Mouse (Mus musculus) liver, embryonic 12.5 days (tissue): Measurements from ENCODE around the gene Rgs16. TPM values are rescaled to one million over a fixed set of nuclear protein-coding genes. Genes with fewer than 3 reads are reported as not detected.

Experiments
- polyA plus RNA-seq: library from polyadenylated mRNA; unstranded; fragments of >200 nt; fragmentation: Nextera tagmentation; extraction: Ambion mirVana; gene quantifications from 2 replicates; pipeline ENCODE4 v1.2.1, GENCODE M21; 2016

The Rgs16 gene
- polyA plus RNA-seq, 1 experiment from 2014 or later, result 0.57 TPM

Other genes with a start within 250 kb of the Rgs16 start
- gene Npl, start 190.3 kb upstream of the Rgs16 start, polyA plus RNA-seq, result 8.6 and 9.5 TPM in 2 replicates
- 0.10 and 0.22 TPM in 2 replicates for gene Rgs8, start 87.3 kb upstream of the Rgs16 start, polyA plus RNA-seq
- gene Rnasel, start 9.1 kb downstream of the Rgs16 start, polyA plus RNA-seq, result 10.4 TPM in 2 replicates
- gene Rgsl1, start 103.8 kb downstream of the Rgs16 start, polyA plus RNA-seq, result 0.04 TPM in 1 of 2 replicates, not detected in the other
- 0.25 and 0.26 TPM in 2 replicates for gene Teddm1b, start 134.0 kb downstream of the Rgs16 start, polyA plus RNA-seq
- not detected in 2 replicates for gene Teddm1a, start 151.4 kb downstream of the Rgs16 start, polyA plus RNA-seq
- 100 and 107 TPM in 2 replicates for gene Glul, start 159.6 kb downstream of the Rgs16 start, polyA plus RNA-seq
- 0.36 and 0.44 TPM in 2 replicates for gene Teddm2, start 159.9 kb downstream of the Rgs16 start, polyA plus RNA-seq